Mouse (Mus musculus): Measurements from ENCODE around the gene Cs. TPM values are rescaled to one million over a fixed set of nuclear protein-coding genes. Genes with fewer than 3 reads are reported as not detected.
"Not testable (repeated sequence)": the region's sequence is repeated elsewhere in the genome, so short reads cannot be mapped to it uniquely, and the experiment has no call there.

The Cs gene
- polyA plus RNA-seq, 1 experiment from 2014 or later: 284 TPM

DNA sequence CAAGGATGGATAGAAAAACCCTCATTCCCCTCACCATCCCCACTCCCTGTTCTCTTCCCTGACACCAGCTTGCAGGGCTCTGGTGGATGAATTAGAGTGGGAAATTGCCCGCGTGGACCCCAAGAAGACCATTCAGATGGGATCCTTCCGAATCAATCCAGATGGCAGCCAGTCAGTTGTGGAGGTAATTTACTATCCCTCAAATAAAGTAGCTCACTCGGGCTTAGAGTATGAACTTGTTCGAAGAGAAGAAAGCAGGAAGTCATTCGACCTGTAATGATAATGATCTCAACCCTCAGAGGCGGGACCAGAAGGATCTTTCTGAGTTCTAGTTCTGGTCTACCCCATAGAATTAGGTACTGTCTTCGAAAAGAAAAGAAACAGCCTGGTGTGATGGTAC is 14.0 kb upstream of the Cs start:
- DNase-seq (ENCODE audit: low spot score) (no peak), ATAC-seq (ENCODE audit: insufficient read depth, low FRiP score, low TSS enrichment) (no peak)
- H3K4me3 ChIP-seq (ENCODE audit: low read depth, low read length): peak overlapping the region; percentile 79
- no peaks in the 10 kb centered on the region for H3K9me3 ChIP-seq (ENCODE audit: control insufficient read depth, low read length)
- H3K36me3 ChIP-seq (ENCODE audit: control insufficient read depth, insufficient read depth, low read length): peaks cover 17% of the 10 kb centered on the region
- 80% methylated on average over 8 of the region's 8 CpGs for WGBS
- H3K27ac ChIP-seq (ENCODE audit: low read depth, low read length): no peak overlapping the region
- peaks cover 4% of the 10 kb centered on the region; the same call in 1 of the 2 replicates for H3K4me1 ChIP-seq (ENCODE audit: control insufficient read depth, insufficient read depth, low read length)
- peak overlapping the region; percentile 96 for H3K9ac ChIP-seq (ENCODE audit: low read length)
- H3K27me3 ChIP-seq (ENCODE audit: control insufficient read depth, insufficient read depth, low read length): no peaks in the 10 kb centered on the region
- peak overlapping the region; percentile 89 for H3K4me2 ChIP-seq (ENCODE audit: low read depth)

DNA sequence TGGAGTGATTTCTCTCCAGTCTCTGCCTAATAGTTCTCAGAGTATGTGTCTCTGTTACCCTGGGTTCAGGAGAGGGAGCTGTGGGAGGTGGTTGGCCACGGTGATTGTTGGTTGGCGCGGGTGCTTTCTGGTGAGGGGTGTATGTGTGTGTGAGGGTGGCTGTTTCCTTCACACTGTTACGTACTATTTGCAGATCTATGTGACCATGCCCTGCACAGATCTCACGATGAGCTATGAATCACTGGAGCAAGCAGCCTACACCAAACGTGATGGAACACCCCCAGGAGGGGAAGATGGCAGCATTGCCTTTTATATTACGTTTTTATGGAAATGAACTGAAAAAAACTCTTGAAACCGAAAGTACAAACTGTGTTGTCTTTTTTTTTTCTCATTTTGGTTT is 10.7 kb upstream of the Cs start:
- Histone ChIP-seq H3K9ac (ENCODE audit: low read length) (no peak overlapping the region), H3K27me3 (ENCODE audit: control insufficient read depth, insufficient read depth, low read length) (no peaks in the 10 kb centered on the region), H3K4me3 (ENCODE audit: low read depth, low read length) (no peak overlapping the region), H3K9me3 (ENCODE audit: control insufficient read depth, low read length) (no peaks in the 10 kb centered on the region), H3K27ac (ENCODE audit: low read depth, low read length) (no peak overlapping the region), H3K36me3 (ENCODE audit: control insufficient read depth, insufficient read depth, low read length) (peaks cover 13% of the 10 kb centered on the region), H3K4me2 (ENCODE audit: low read depth) (no peak overlapping the region), H3K4me1 (ENCODE audit: control insufficient read depth, insufficient read depth, low read length) (peaks cover 4% of the 10 kb centered on the region; the same call in 1 of the 2 replicates)
- DNase-seq (ENCODE audit: low spot score): no peak
- no peak for ATAC-seq (ENCODE audit: insufficient read depth, low FRiP score, low TSS enrichment)
- WGBS: 93% methylated on average over 8 of the region's 8 CpGs

DNA sequence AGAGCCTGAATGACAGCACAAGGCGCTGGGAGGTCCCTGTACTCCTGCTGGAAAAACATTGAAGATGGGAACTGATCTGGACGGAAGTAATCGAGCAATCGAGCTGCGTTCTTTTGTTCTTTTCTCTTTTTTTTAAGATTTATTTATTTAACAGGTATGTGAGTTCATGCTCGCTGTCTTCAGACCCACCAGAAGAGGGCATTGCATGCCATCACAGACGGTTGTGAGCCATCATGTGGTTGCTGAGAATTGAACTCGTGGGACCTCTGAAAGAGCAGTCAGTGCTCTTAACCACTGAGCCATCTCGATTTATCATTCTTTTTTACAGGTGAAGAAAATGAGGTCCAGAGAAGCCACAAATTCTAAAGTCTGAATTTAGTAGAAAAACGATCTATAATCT is 9.9 kb upstream of the Cs start:
- WGBS: 91% methylated on average over 10 of the region's 10 CpGs
- no peak overlapping the region for H3K9ac ChIP-seq (ENCODE audit: low read length)
- H3K9me3 ChIP-seq (ENCODE audit: control insufficient read depth, low read length): no peaks in the 10 kb centered on the region
- no peak overlapping the region for H3K4me3 ChIP-seq (ENCODE audit: low read depth, low read length)
- peaks cover 4% of the 10 kb centered on the region; the same call in 1 of the 2 replicates for H3K4me1 ChIP-seq (ENCODE audit: control insufficient read depth, insufficient read depth, low read length)
- H3K36me3 ChIP-seq (ENCODE audit: control insufficient read depth, insufficient read depth, low read length): peaks cover 13% of the 10 kb centered on the region
- ATAC-seq (ENCODE audit: insufficient read depth, low FRiP score, low TSS enrichment): no peak
- no peaks in the 10 kb centered on the region for H3K27me3 ChIP-seq (ENCODE audit: control insufficient read depth, insufficient read depth, low read length)
- no peak overlapping the region for H3K27ac ChIP-seq (ENCODE audit: low read depth, low read length)
- H3K4me2 ChIP-seq (ENCODE audit: low read depth): no peak overlapping the region
- no peak for DNase-seq (ENCODE audit: low spot score)

DNA sequence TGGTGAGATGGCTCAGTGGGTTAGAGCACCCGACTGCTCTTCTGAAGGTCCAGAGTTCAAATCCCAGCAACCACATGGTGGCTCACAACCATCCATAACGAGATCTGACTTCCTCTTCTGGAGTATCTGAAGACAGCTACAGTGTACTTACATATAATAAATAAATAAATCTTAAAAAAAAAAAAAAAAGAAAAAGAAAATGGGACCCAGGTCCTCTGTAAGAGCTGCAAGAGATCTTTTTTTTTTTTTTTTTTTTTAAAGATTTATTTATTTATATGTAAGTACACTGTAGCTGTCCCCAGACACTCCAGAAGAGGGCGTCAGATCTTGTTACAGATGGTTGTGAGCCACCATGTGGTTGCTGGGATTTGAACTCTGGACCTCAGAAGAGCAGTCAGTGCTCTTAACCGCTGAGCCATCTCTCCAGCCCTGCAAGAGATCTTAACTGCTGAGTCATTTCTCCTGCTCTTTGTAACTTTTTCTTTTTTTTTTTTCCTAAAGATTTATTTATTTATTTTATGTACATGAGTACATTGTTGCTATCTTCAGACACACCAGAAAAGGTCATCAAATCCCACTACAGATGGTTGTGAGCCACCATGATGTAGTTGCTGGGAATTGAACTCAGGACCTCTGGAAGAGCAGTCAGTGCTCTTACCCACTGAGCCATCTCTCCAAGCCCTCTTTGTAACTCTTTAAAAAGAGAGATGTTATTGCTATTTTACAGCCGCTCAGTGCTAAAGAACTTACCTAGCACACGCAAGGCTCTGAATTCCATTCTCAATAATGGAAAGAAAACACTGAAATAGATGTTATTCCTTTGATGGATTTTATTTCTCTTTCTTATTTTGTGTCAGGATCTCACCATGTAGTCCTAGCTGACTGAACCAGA is 4.9 kb upstream of the Cs start:
- DNase-seq (ENCODE audit: low spot score); H3K27me3 ChIP-seq (ENCODE audit: control insufficient read depth, insufficient read depth, low read length): not testable (repeated sequence)
- 82% methylated on average over 6 of the region's 6 CpGs for WGBS

DNA sequence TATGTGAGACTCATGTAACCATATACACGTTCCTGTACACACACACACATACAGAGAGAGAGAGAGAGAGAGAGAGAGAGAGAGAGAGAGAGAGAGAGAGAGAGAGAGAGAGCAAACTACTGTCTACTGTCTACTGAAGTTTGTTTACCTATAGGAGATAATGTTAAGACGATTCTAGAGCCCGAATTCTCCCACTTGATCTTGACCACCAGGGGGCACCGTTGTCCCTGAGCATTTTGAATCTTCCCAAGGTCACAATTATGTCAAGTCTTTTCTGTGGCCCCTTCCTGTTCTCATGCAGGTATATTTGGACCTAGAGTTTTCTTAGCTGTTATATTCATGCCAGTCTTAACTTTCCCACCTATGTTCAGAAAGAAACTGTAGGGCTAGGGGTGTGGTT is 2.0 kb upstream of the Cs start:
- H3K4me3 ChIP-seq (ENCODE audit: low read depth, low read length): no peak overlapping the region
- H3K4me2 ChIP-seq (ENCODE audit: low read depth): no peak overlapping the region
- ATAC-seq (ENCODE audit: insufficient read depth, low FRiP score, low TSS enrichment): no peak
- 4% methylated on average over 4 of the region's 4 CpGs for WGBS
- no peak overlapping the region for H3K27ac ChIP-seq (ENCODE audit: low read depth, low read length)
- no peaks in the 10 kb centered on the region for H3K9me3 ChIP-seq (ENCODE audit: control insufficient read depth, low read length)
- H3K9ac ChIP-seq (ENCODE audit: low read length): no peak overlapping the region
- no peaks in the 10 kb centered on the region for H3K27me3 ChIP-seq (ENCODE audit: control insufficient read depth, insufficient read depth, low read length)
- peak; percentile 73 for DNase-seq (ENCODE audit: low spot score)
- H3K4me1 ChIP-seq (ENCODE audit: control insufficient read depth, insufficient read depth, low read length): peaks cover 9% of the 10 kb centered on the region
- no peaks in the 10 kb centered on the region for H3K36me3 ChIP-seq (ENCODE audit: control insufficient read depth, insufficient read depth, low read length)

More for the DNA sequence above, 4.9 kb upstream of the Cs start:
- not testable (repeated sequence) for H3K9ac ChIP-seq (ENCODE audit: low read length); H3K4me1 ChIP-seq (ENCODE audit: control insufficient read depth, insufficient read depth, low read length); H3K27ac ChIP-seq (ENCODE audit: low read depth, low read length); H3K9me3 ChIP-seq (ENCODE audit: control insufficient read depth, low read length); ATAC-seq (ENCODE audit: insufficient read depth, low FRiP score, low TSS enrichment); H3K4me3 ChIP-seq (ENCODE audit: low read depth, low read length); H3K4me2 ChIP-seq (ENCODE audit: low read depth); H3K36me3 ChIP-seq (ENCODE audit: control insufficient read depth, insufficient read depth, low read length)

DNA sequence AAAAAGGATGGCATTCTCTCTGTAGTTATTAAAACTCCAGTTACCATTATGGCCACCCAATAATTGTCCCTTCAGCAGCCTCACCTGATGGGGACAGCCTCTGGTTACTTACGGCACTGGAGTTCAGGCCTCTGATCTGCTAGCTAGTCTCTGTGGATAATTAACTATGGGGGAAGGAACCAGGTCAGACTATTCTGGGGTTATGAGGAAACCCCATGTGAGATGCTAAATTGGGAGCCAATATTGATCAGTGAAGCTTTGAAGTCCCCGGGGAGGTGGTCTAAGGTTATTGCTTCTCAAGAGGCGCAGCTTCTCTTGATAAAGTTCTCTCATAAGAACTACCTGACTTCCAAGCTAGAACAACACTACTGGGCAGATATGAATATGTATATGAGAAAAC is 1.3 kb upstream of the Cs start:
- no peak overlapping the region for H3K27ac ChIP-seq (ENCODE audit: low read depth, low read length)
- no peak for ATAC-seq (ENCODE audit: insufficient read depth, low FRiP score, low TSS enrichment)
- no peak overlapping the region for H3K4me2 ChIP-seq (ENCODE audit: low read depth)
- no peak for DNase-seq (ENCODE audit: low spot score)
- peaks cover 9% of the 10 kb centered on the region for H3K4me1 ChIP-seq (ENCODE audit: control insufficient read depth, insufficient read depth, low read length)
- WGBS: 95% methylated on average over 3 of the region's 3 CpGs
- H3K36me3 ChIP-seq (ENCODE audit: control insufficient read depth, insufficient read depth, low read length): no peaks in the 10 kb centered on the region
- no peaks in the 10 kb centered on the region for H3K9me3 ChIP-seq (ENCODE audit: control insufficient read depth, low read length)
- no peak overlapping the region for H3K9ac ChIP-seq (ENCODE audit: low read length)
- no peaks in the 10 kb centered on the region for H3K27me3 ChIP-seq (ENCODE audit: control insufficient read depth, insufficient read depth, low read length)
- H3K4me3 ChIP-seq (ENCODE audit: low read depth, low read length): no peak overlapping the region

DNA sequence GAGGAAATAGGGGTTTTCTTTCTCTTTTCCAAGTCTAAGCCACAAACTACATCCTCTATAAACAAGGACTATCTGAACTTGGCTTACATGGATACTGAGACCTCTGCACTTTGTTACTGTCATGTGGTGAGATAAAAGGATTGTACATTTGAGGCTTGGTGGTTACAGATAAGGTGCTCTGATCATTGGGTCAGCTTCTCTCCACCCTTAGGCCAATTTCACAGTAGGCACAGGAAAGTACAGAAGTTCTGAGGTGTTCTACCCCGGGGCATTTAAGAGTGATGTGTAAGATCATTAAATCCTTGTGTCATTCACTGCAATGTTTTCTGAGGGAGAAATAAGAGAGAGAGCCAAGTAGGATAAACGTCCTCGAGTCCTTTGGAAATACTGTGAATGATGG is 937 bp upstream of the Cs start:
- Histone ChIP-seq H3K9me3 (ENCODE audit: control insufficient read depth, low read length) (no peaks in the 10 kb centered on the region), H3K27me3 (ENCODE audit: control insufficient read depth, insufficient read depth, low read length) (no peaks in the 10 kb centered on the region), H3K36me3 (ENCODE audit: control insufficient read depth, insufficient read depth, low read length) (no peaks in the 10 kb centered on the region), H3K9ac (ENCODE audit: low read length) (no peak overlapping the region), H3K4me3 (ENCODE audit: low read depth, low read length) (no peak overlapping the region), H3K4me1 (ENCODE audit: control insufficient read depth, insufficient read depth, low read length) (peaks cover 9% of the 10 kb centered on the region), H3K27ac (ENCODE audit: low read depth, low read length) (no peak overlapping the region), H3K4me2 (ENCODE audit: low read depth) (peak overlapping the region; percentile 51; the same call in 1 of the 2 replicates)
- DNase-seq (ENCODE audit: low spot score) (no peak), ATAC-seq (ENCODE audit: insufficient read depth, low FRiP score, low TSS enrichment) (no peak)
- 91% methylated on average over 3 of the region's 3 CpGs for WGBS

DNA sequence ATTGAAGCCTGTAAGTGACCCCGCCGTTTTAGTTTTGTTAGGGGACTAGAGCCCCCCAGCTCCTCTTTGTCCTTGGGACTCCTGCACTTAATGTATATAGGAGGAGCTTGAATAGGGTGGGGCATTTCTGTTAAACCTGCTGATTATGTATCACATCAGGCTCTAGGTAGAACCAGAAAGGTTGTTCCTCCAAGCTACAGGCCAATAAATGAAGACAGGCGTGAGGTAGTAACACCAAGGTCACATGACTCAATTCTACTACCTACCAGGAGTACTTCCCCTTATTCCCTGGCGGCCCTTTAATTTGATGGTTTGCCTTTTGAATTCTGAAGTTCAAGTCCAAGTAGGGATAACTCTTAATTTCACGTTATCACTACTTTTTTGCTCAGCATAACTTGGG is 881 bp downstream of the Cs start:
- DNase-seq (ENCODE audit: low spot score) (no peak), ATAC-seq (ENCODE audit: insufficient read depth, low FRiP score, low TSS enrichment) (no peak)
- H3K36me3 ChIP-seq (ENCODE audit: control insufficient read depth, insufficient read depth, low read length): no peaks in the 10 kb centered on the region
- peak overlapping the region; percentile 84 for H3K4me2 ChIP-seq (ENCODE audit: low read depth)
- H3K9me3 ChIP-seq (ENCODE audit: control insufficient read depth, low read length): no peaks in the 10 kb centered on the region
- H3K4me1 ChIP-seq (ENCODE audit: control insufficient read depth, insufficient read depth, low read length): peaks cover 9% of the 10 kb centered on the region
- no peaks in the 10 kb centered on the region for H3K27me3 ChIP-seq (ENCODE audit: control insufficient read depth, insufficient read depth, low read length)
- 27% methylated on average over 5 of the region's 5 CpGs for WGBS
- H3K27ac ChIP-seq (ENCODE audit: low read depth, low read length): peak overlapping the region; percentile 83
- H3K9ac ChIP-seq (ENCODE audit: low read length): peak overlapping the region; percentile 94
- H3K4me3 ChIP-seq (ENCODE audit: low read depth, low read length): peak overlapping the region; percentile 99

DNA sequence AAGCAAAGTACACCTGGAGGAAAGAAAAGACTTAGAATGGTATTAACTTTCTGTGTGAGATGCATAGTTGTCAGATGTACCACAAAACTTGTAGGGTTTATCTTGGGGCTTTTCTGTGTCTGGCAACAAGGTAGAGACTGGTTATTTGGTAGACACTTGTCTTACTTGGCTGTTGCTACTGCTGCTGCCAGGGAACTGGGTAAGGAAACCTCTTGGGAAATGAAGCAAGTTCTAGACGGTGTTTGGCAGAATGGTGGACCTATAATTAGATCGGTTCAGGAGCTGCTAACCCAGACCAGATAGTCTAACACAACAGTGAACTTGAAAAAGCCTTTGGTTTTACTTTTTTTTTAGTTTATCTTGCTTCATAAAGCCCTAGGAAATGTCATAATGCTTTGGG is 1.4 kb downstream of the Cs start:
- Histone ChIP-seq H3K27ac (ENCODE audit: low read depth, low read length) (no peak overlapping the region), H3K27me3 (ENCODE audit: control insufficient read depth, insufficient read depth, low read length) (no peaks in the 10 kb centered on the region), H3K9ac (ENCODE audit: low read length) (no peak overlapping the region), H3K4me1 (ENCODE audit: control insufficient read depth, insufficient read depth, low read length) (peaks cover 9% of the 10 kb centered on the region), H3K4me3 (ENCODE audit: low read depth, low read length) (peak overlapping the region; percentile 99), H3K9me3 (ENCODE audit: control insufficient read depth, low read length) (no peaks in the 10 kb centered on the region), H3K4me2 (ENCODE audit: low read depth) (peak overlapping the region; percentile 84), H3K36me3 (ENCODE audit: control insufficient read depth, insufficient read depth, low read length) (no peaks in the 10 kb centered on the region)
- WGBS: 80% methylated on average over 2 of the region's 2 CpGs
- ATAC-seq (ENCODE audit: insufficient read depth, low FRiP score, low TSS enrichment) (no peak), DNase-seq (ENCODE audit: low spot score) (no peak)

All from neural tube, embryonic 11.5 days (tissue).